Mouse (Mus musculus) small intestine, adult 2 months (tissue): ENCODE results near the gene Scrn1. TPM values are rescaled to one million over a fixed set of nuclear protein-coding genes. Genes with fewer than 3 reads are reported as not detected.

ENCODE experiments used
- H3K27ac ChIP-seq: fragments of 200-500 bp; 2 replicates; pipeline ENCODE4 v1.5.1; 2012; ENCODE audit warnings: low read depth, low read length, control low read depth, inconsistent platforms; ENCODE audit not compliant: insufficient read depth
- H3K27me3 ChIP-seq: fragments of 200-500 bp; 2 replicates; pipeline ENCODE4 v1.6.1; 2012; ENCODE audit warnings: mild to moderate bottlenecking, moderate library complexity, low read length, inconsistent platforms; ENCODE audit not compliant: control insufficient read depth, insufficient read depth
- H3K36me3 ChIP-seq: fragments of 200-500 bp; 2 replicates; pipeline ENCODE4 v1.6.1; 2012; ENCODE audit warnings: mild to moderate bottlenecking, low read length, control low read depth, inconsistent platforms; ENCODE audit not compliant: control insufficient read depth, insufficient read depth
- H3K4me1 ChIP-seq: fragments of 200-500 bp; 2 replicates; pipeline ENCODE4 v1.6.1; 2012; ENCODE audit warnings: low read length, inconsistent platforms, mixed read lengths; ENCODE audit not compliant: control insufficient read depth, insufficient read depth, insufficient read length
- H3K4me3 ChIP-seq: fragments of 200-500 bp; 2 replicates; pipeline ENCODE4 v1.5.1; 2012; ENCODE audit warnings: low read depth, mild to moderate bottlenecking, control low read depth, inconsistent platforms, low read length, moderate library complexity
- CTCF ChIP-seq: fragments of 200-500 bp; IDR thresholded peaks from 2 replicates; pipeline ENCODE4 v1.5.1; 2012; ENCODE audit warnings: low read depth, mild to moderate bottlenecking, control low read depth, inconsistent platforms, low read length, moderate library complexity, mixed read lengths; ENCODE audit not compliant: insufficient replicate concordance, insufficient read length; ENCODE audit errors: extremely low read depth
- POLR2A ChIP-seq: fragments of 200-500 bp; IDR thresholded peaks from 2 replicates; pipeline ENCODE4 v1.6.1; 2012; ENCODE audit warnings: low read depth, mild to moderate bottlenecking, control low read depth, inconsistent platforms, low read length, moderate library complexity
- WGBS: fragments of 180-500 bp; shearing (Covaris S2); methylation state at CpG from one replicate; pipeline ENCODE4 v1.1.7; 2018; 5-methylcytosine and 5-hydroxymethylcytosine counted together
- polyA plus RNA-seq: library from polyadenylated mRNA; depleted of rRNA; stranded (reverse); fragments of >200 nt; gene quantifications from 2 replicates; pipeline ENCODE4 v1.2.3, GENCODE M21; 2012

Scrn1 gene
- polyA plus RNA-seq, 1 experiment = 0.48 TPM

GRCm38 (mm10) chr6:54485973-54486569 is 80.2 kb downstream of the Scrn1 start:
- Histone ChIP-seq H3K4me1 (peaks cover 4% of the 10 kb centered on the region; the same call in 1 of the 2 replicates), H3K27me3 (no peaks in the 10 kb centered on the region), H3K36me3 (peaks cover 6% of the 10 kb centered on the region), H3K27ac (no peak overlapping the region), H3K4me3 (no peak overlapping the region)
- WGBS = 68% methylated on average over 6 of the region's 6 CpGs
- no peak for TF ChIP-seq POLR2A
- TF ChIP-seq CTCF = no peak

- Histone ChIP-seq H3K27me3 (no peaks in the 10 kb centered on the region), H3K4me3 (no peak overlapping the region), H3K4me1 (peaks cover 7% of the 10 kb centered on the region; the same call in 1 of the 2 replicates), H3K36me3 (peaks cover 6% of the 10 kb centered on the region), H3K27ac (no peak overlapping the region)
- no peak for TF ChIP-seq POLR2A
- TF ChIP-seq CTCF = no peak
- WGBS = 40% methylated on average over 25 of the region's 25 CpGs
These were observed 80.8 kb downstream of the Scrn1 start for GRCm38 (mm10) chr6:54485435-54485901.

- peaks cover 6% of the 10 kb centered on the region for H3K36me3 ChIP-seq
- TF ChIP-seq POLR2A = no peak
- no peak for TF ChIP-seq CTCF
- WGBS = 66% methylated on average over 12 of the region's 12 CpGs
- H3K27me3 ChIP-seq = no peaks in the 10 kb centered on the region
- H3K4me1 ChIP-seq = peaks cover 7% of the 10 kb centered on the region; the same call in 1 of the 2 replicates
- H3K4me3 ChIP-seq = no peak overlapping the region
- H3K27ac ChIP-seq = no peak overlapping the region
These were observed 81.3 kb downstream of the Scrn1 start for GRCm38 (mm10) chr6:54485000-54485399.

GRCm38 (mm10) chr6:54481390-54482112 is 84.7 kb downstream of the Scrn1 start:
- Histone ChIP-seq H3K27ac (peak overlapping the region; percentile 66), H3K4me3 (no peak overlapping the region), H3K36me3 (0 out of 2 replicates have a peak, but pooled peaks cover 3% of the 10 kb centered on the region), H3K27me3 (no peaks in the 10 kb centered on the region), H3K4me1 (peaks cover 9% of the 10 kb centered on the region; the same call in 1 of the 2 replicates)
- WGBS = 28% methylated on average over 15 of the region's 15 CpGs
- no peak for TF ChIP-seq POLR2A
- TF ChIP-seq CTCF = no peak

GRCm38 (mm10) chr6:54478646-54479324 is 87.5 kb downstream of the Scrn1 start:
- TF ChIP-seq CTCF = peak; percentile 38; the same call in 1 of the 2 replicates
- TF ChIP-seq POLR2A = no peak
- Histone ChIP-seq H3K27me3 (no peaks in the 10 kb centered on the region), H3K4me3 (no peak overlapping the region), H3K4me1 (peaks cover 23% of the 10 kb centered on the region; the same call in 1 of the 2 replicates), H3K36me3 (0 out of 2 replicates have a peak, but pooled peaks cover 3% of the 10 kb centered on the region), H3K27ac (no peak overlapping the region)
- WGBS = 69% methylated on average over 5 of the region's 5 CpGs

GRCm38 (mm10) chr6:54475926-54476667 is 90.2 kb downstream of the Scrn1 start:
- Histone ChIP-seq H3K36me3 (no peaks in the 10 kb centered on the region), H3K4me3 (no peak overlapping the region), H3K27ac (no peak overlapping the region), H3K27me3 (no peaks in the 10 kb centered on the region), H3K4me1 (peaks cover 26% of the 10 kb centered on the region; the same call in 1 of the 2 replicates)
- no peak for TF ChIP-seq CTCF
- TF ChIP-seq POLR2A = no peak
- 86% methylated on average over 19 of the region's 19 CpGs for WGBS
